Mouse (Mus musculus): ENCODE data around the gene Bicra. TPM values are rescaled to one million over a fixed set of nuclear protein-coding genes. Genes with fewer than 3 reads are reported as not detected.

Gene Bicra
- polyA plus RNA-seq, 1 experiment, result 30.6 TPM

GRCm38 (mm10) chr7:15980246-15980645, 67.5 kb downstream of the Bicra start:
- Histone ChIP-seq H3K4me1 (peaks cover 64% of the 10 kb centered on the region), H3K36me3 (replicated peaks; ENCODE audit: low read length) (peaks cover 96% of the 10 kb centered on the region), H3K4me3 (replicated peaks) (peak overlapping the region; percentile 38), H3K9me3 (no peaks in the 10 kb centered on the region), H3K27me3 (replicated peaks) (no peaks in the 10 kb centered on the region)
- no peak for TF ChIP-seq GATA1 (IDR thresholded peaks at IDR 0.05; ENCODE audit: borderline replicate concordance, low read length)
- no peak for TF ChIP-seq FLI1 (IDR thresholded peaks at IDR 0.05; ENCODE audit: low read length)

GRCm38 (mm10) chr7:15975904-15976303, 71.8 kb downstream of the Bicra start:
- H3K9me3 ChIP-seq, result no peaks in the 10 kb centered on the region
- H3K36me3 ChIP-seq (replicated peaks; ENCODE audit: low read length), result peaks cover 97% of the 10 kb centered on the region
- TF ChIP-seq FLI1 (IDR thresholded peaks at IDR 0.05; ENCODE audit: low read length), result no peak
- no peak for TF ChIP-seq GATA1 (IDR thresholded peaks at IDR 0.05; ENCODE audit: borderline replicate concordance, low read length)
- H3K4me3 ChIP-seq (replicated peaks), result no peak overlapping the region
- H3K4me1 ChIP-seq, result peaks cover 39% of the 10 kb centered on the region
- H3K27me3 ChIP-seq (replicated peaks), result no peaks in the 10 kb centered on the region

- TF ChIP-seq GATA1 (IDR thresholded peaks at IDR 0.05; ENCODE audit: borderline replicate concordance, low read length), result no peak
- no peak for TF ChIP-seq FLI1 (IDR thresholded peaks at IDR 0.05; ENCODE audit: low read length)
- H3K27me3 ChIP-seq (replicated peaks), result no peaks in the 10 kb centered on the region
- no peak overlapping the region for H3K4me3 ChIP-seq (replicated peaks)
- no peaks in the 10 kb centered on the region for H3K9me3 ChIP-seq
- H3K36me3 ChIP-seq (replicated peaks; ENCODE audit: low read length), result peaks cover 96% of the 10 kb centered on the region
- H3K4me1 ChIP-seq, result peaks cover 35% of the 10 kb centered on the region
These were observed 72.3 kb downstream of the Bicra start for GRCm38 (mm10) chr7:15975451-15975850.

- Histone ChIP-seq H3K4me1 (peaks cover 30% of the 10 kb centered on the region), H3K4me3 (replicated peaks) (no peak overlapping the region), H3K9me3 (0 out of 2 replicates have a peak, but pooled peaks cover 5% of the 10 kb centered on the region), H3K36me3 (replicated peaks; ENCODE audit: low read length) (peaks cover 96% of the 10 kb centered on the region), H3K27me3 (replicated peaks) (no peaks in the 10 kb centered on the region)
- no peak for TF ChIP-seq GATA1 (IDR thresholded peaks at IDR 0.05; ENCODE audit: borderline replicate concordance, low read length)
- no peak; the same call in 1 of the 2 replicates for TF ChIP-seq FLI1 (IDR thresholded peaks at IDR 0.05; ENCODE audit: low read length)
These were observed 73.0 kb downstream of the Bicra start for GRCm38 (mm10) chr7:15974712-15975111.

GRCm38 (mm10) chr7:15972247-15972646, 75.5 kb downstream of the Bicra start:
- H3K4me1 ChIP-seq, result peaks cover 33% of the 10 kb centered on the region
- H3K4me3 ChIP-seq (replicated peaks), result no peak overlapping the region
- H3K9me3 ChIP-seq, result 0 out of 2 replicates have a peak, but pooled peaks cover 5% of the 10 kb centered on the region
- peaks cover 72% of the 10 kb centered on the region for H3K36me3 ChIP-seq (replicated peaks; ENCODE audit: low read length)
- peaks cover 3% of the 10 kb centered on the region for H3K27me3 ChIP-seq (replicated peaks)
- TF ChIP-seq FLI1 (IDR thresholded peaks at IDR 0.05; ENCODE audit: low read length) (no peak), GATA1 (IDR thresholded peaks at IDR 0.05; ENCODE audit: borderline replicate concordance, low read length) (no peak)

- no peak overlapping the region for H3K4me3 ChIP-seq (replicated peaks)
- H3K36me3 ChIP-seq (replicated peaks; ENCODE audit: low read length), result peaks cover 48% of the 10 kb centered on the region
- peaks cover 18% of the 10 kb centered on the region for H3K27me3 ChIP-seq (replicated peaks)
- H3K4me1 ChIP-seq, result peaks cover 26% of the 10 kb centered on the region
- TF ChIP-seq FLI1 (IDR thresholded peaks at IDR 0.05; ENCODE audit: low read length) (no peak), GATA1 (IDR thresholded peaks at IDR 0.05; ENCODE audit: borderline replicate concordance, low read length) (no peak)
- 0 out of 2 replicates have a peak, but pooled peaks cover 5% of the 10 kb centered on the region for H3K9me3 ChIP-seq
These were observed 78.0 kb downstream of the Bicra start for GRCm38 (mm10) chr7:15969674-15970073.

- Histone ChIP-seq H3K27me3 (replicated peaks) (peaks cover 31% of the 10 kb centered on the region), H3K36me3 (replicated peaks; ENCODE audit: low read length) (peaks cover 35% of the 10 kb centered on the region), H3K4me3 (replicated peaks) (no peak overlapping the region), H3K4me1 (peaks cover 36% of the 10 kb centered on the region), H3K9me3 (0 out of 2 replicates have a peak, but pooled peaks cover 5% of the 10 kb centered on the region)
- TF ChIP-seq FLI1 (IDR thresholded peaks at IDR 0.05; ENCODE audit: low read length), result no peak
- no peak for TF ChIP-seq GATA1 (IDR thresholded peaks at IDR 0.05; ENCODE audit: borderline replicate concordance, low read length)
These were observed 79.4 kb downstream of the Bicra start for GRCm38 (mm10) chr7:15968322-15968721.

- Histone ChIP-seq H3K4me1 (peaks cover 46% of the 10 kb centered on the region), H3K27me3 (replicated peaks) (peaks cover 41% of the 10 kb centered on the region), H3K9me3 (0 out of 2 replicates have a peak, but pooled peaks cover 5% of the 10 kb centered on the region), H3K36me3 (replicated peaks; ENCODE audit: low read length) (peaks cover 25% of the 10 kb centered on the region), H3K4me3 (replicated peaks) (peak within 1 kb of the TSS; percentile 88)
- TF ChIP-seq FLI1 (IDR thresholded peaks at IDR 0.05; ENCODE audit: low read length), result no peak
- TF ChIP-seq GATA1 (IDR thresholded peaks at IDR 0.05; ENCODE audit: borderline replicate concordance, low read length), result no peak
These were observed 80.4 kb downstream of the Bicra start, which contains the start of gene Ehd2 for GRCm38 (mm10) chr7:15967312-15967711. TSS of gene Ehd2 (minus strand) at chr7:15967567.

- Histone ChIP-seq H3K4me3 (replicated peaks) (no peak overlapping the region), H3K36me3 (replicated peaks; ENCODE audit: low read length) (peaks cover 16% of the 10 kb centered on the region), H3K9me3 (0 out of 2 replicates have a peak, but pooled peaks cover 5% of the 10 kb centered on the region), H3K27me3 (replicated peaks) (peaks cover 48% of the 10 kb centered on the region), H3K4me1 (peaks cover 52% of the 10 kb centered on the region)
- no peak for TF ChIP-seq GATA1 (IDR thresholded peaks at IDR 0.05; ENCODE audit: borderline replicate concordance, low read length)
- no peak for TF ChIP-seq FLI1 (IDR thresholded peaks at IDR 0.05; ENCODE audit: low read length)
These were observed 81.2 kb downstream of the Bicra start for GRCm38 (mm10) chr7:15966489-15966888.

- Histone ChIP-seq H3K36me3 (replicated peaks; ENCODE audit: low read length) (no peaks in the 10 kb centered on the region), H3K9me3 (no peaks in the 10 kb centered on the region), H3K4me1 (peaks cover 73% of the 10 kb centered on the region), H3K27me3 (replicated peaks) (peaks cover 62% of the 10 kb centered on the region), H3K4me3 (replicated peaks) (no peak overlapping the region)
- no peak for TF ChIP-seq GATA1 (IDR thresholded peaks at IDR 0.05; ENCODE audit: borderline replicate concordance, low read length)
- no peak for TF ChIP-seq FLI1 (IDR thresholded peaks at IDR 0.05; ENCODE audit: low read length)
These were observed 83.7 kb downstream of the Bicra start for GRCm38 (mm10) chr7:15963798-15964652.
